Mouse (Mus musculus) olfactory bulb, adult 2 months (tissue): ENCODE data around the gene Dhps. TPM values are rescaled to one million over a fixed set of nuclear protein-coding genes. Genes with fewer than 3 reads are reported as not detected.

ENCODE experiments used
- H3K27ac ChIP-seq: fragments of 200-500 bp; 2 replicates; pipeline ENCODE4 v1.5.1; 2012; ENCODE audit warnings: low read depth, low read length; ENCODE audit not compliant: insufficient read depth
- H3K4me1 ChIP-seq: fragments of 200-500 bp; 2 replicates; pipeline ENCODE4 v1.6.1; 2012; ENCODE audit warnings: low read length; ENCODE audit not compliant: control insufficient read depth, insufficient read depth
- H3K4me3 ChIP-seq: fragments of 200-500 bp; 2 replicates; pipeline ENCODE4 v1.5.1; 2012; ENCODE audit warnings: mild to moderate bottlenecking, low read depth, low read length, moderate library complexity; ENCODE audit not compliant: insufficient read depth
- CTCF ChIP-seq: fragments of 200-500 bp; IDR thresholded peaks from 2 replicates; pipeline ENCODE4 v1.5.1; 2012; ENCODE audit warnings: low read depth, mild to moderate bottlenecking, low read length, moderate library complexity; ENCODE audit not compliant: insufficient read depth
- POLR2A ChIP-seq: fragments of 200-500 bp; IDR thresholded peaks from 2 replicates; pipeline ENCODE4 v1.6.1; 2012; ENCODE audit warnings: mild to moderate bottlenecking, low read depth, low read length, moderate library complexity; ENCODE audit not compliant: insufficient read depth
- WGBS: fragments of 180-500 bp; shearing (Covaris S2); methylation state at CpG from one replicate; pipeline ENCODE4 v1.1.7; 2018; 5-methylcytosine and 5-hydroxymethylcytosine counted together
- polyA plus RNA-seq: library from polyadenylated mRNA; stranded (reverse); fragments of >200 nt; gene quantifications from 2 replicates; pipeline ENCODE4 v1.2.4, GENCODE M21; 2012; ENCODE audit warnings: low replicate concordance; ENCODE audit not compliant: missing spikeins, insufficient read depth, insufficient read length

Gene Dhps
- polyA plus RNA-seq, 1 experiment = not detected

DNA sequence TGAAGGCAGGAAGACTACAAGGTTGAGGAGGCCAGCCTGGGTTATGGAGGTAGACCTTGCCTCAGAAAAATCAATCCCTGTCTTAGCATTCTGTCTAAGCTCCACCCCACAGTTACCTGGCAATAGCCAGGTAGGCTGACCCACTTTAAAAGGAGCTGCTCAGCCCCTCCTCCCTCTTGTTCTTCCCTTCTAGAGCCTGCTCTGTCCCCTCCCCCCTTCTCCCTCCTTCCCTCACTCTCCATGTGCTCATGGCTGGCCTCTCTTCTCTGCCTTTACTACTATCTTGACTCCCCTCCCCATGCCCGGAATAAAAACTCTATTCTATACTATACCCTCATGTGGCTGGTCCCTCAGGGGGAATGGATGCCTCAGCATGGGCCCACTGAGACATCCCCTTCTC lies 37.7 kb upstream of the Dhps start:
- Histone ChIP-seq H3K4me3 (no peak overlapping the region), H3K4me1 (peaks cover 10% of the 10 kb centered on the region), H3K27ac (no peak overlapping the region)
- 72% methylated on average over 1 of the region's 1 CpGs for WGBS
- no peak for TF ChIP-seq POLR2A
- TF ChIP-seq CTCF = no peak

DNA sequence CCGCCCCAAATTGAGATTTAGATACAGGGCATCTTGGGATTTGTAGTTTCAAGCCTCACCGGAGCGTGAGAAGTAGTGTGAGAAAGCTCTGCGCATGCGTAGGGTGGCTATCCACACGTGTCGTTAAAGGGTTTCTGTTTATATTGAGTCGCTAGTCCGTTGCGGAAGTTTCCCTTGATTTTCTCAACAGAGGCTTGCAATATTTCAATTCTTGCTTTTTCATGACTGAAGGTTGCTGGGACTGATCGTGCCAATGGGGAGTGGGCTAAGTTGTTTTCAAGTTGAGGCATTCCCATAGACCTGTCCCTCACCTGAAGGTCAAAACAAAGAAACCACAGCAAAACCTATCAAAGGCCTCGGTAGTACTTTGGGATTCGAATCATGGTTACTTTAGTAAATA lies 36.8 kb upstream of the Dhps start:
- WGBS = 4% methylated on average over 13 of the region's 13 CpGs
- no peak overlapping the region; the same call in 1 of the 2 replicates for H3K4me3 ChIP-seq
- TF ChIP-seq POLR2A (no peak), CTCF (no peak)
- no peak overlapping the region for H3K27ac ChIP-seq
- peaks cover 6% of the 10 kb centered on the region for H3K4me1 ChIP-seq

DNA sequence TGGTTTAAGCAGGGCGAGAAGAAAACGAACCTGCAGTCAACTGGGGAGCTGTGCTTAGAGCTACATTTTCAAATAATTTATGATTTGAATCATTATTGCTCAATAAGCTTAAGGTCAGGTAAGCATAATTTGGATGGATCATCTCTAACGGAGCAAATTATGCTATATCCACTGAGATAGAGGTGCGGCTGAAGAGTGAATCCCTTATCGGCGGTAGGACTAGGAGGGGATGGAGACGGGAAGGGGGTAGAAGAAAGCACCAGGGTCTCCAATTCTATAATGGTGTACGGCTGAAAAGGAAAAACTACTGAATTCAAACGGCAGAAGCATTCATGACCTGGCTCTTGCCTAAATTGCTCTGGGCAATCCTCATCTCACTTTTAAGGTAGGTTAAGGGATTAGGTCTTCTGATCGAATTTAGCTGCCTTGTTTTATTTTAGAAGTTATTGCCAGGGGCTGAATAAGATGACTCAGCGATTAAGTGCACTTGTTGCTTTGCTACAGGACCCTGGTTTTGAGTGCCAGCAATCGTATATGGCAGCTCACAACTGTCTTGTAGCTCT lies 36.3 kb upstream of the Dhps start:
- no peak overlapping the region for H3K27ac ChIP-seq
- peaks cover 6% of the 10 kb centered on the region for H3K4me1 ChIP-seq
- WGBS = 4% methylated on average over 12 of the region's 12 CpGs
- H3K4me3 ChIP-seq = no peak overlapping the region
- TF ChIP-seq POLR2A (no peak), CTCF (no peak)

DNA sequence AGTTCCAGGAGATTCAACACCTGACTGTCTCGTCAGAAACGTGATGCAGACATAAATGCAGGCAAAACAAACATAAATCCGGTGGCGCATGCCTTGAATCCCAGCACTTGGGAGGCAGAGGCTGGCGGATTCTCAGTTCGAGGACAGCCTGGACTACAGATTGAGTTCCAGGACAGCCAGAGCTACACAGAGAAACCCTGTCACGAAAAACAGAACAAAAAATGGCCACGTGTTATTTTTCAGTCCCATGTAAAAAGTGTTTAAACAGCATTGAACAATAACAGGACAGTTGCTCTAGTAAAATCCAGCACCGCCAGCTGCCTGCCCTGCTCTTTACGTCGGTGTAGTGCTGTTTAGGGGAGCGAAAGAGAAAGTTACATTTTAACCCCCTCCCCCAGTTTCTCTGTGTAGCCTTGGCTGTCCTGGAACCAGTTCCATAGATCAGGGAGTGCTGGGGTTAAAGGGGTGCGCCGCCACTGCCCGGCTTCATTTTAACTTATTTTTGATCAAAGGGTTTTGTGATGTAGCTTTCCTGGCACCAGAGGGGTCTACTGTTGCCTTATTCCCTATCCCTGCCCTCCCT lies 35.7 kb upstream of the Dhps start:
- no peak overlapping the region for H3K27ac ChIP-seq
- no peak for TF ChIP-seq CTCF
- no peak for TF ChIP-seq POLR2A
- WGBS = under 1% methylated on average over 15 of the region's 15 CpGs
- peaks cover 8% of the 10 kb centered on the region for H3K4me1 ChIP-seq
- peak overlapping the region; percentile 70 for H3K4me3 ChIP-seq

DNA sequence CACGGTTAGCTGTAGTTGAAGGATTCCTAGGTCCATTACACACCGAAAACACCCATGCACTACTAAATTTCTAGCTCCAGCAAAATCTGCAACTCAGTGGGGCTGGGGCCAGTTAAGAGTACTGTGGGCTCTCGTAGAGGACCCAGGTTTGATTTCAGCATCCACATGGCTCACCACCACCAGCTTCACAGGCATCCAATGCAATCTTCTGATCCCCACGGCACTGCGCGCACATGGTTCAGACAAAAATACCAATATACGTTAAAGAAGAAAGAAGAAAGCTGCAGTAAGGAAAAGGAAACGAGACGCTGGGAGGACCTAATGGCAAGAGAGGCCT lies 35.2 kb upstream of the Dhps start:
- WGBS = 0% methylated on average over 9 of the region's 9 CpGs
- H3K4me3 ChIP-seq = peak overlapping the region; percentile 70
- peak overlapping the region; percentile 81 for H3K27ac ChIP-seq
- H3K4me1 ChIP-seq = peaks cover 8% of the 10 kb centered on the region
- no peak for TF ChIP-seq CTCF
- TF ChIP-seq POLR2A = no peak

DNA sequence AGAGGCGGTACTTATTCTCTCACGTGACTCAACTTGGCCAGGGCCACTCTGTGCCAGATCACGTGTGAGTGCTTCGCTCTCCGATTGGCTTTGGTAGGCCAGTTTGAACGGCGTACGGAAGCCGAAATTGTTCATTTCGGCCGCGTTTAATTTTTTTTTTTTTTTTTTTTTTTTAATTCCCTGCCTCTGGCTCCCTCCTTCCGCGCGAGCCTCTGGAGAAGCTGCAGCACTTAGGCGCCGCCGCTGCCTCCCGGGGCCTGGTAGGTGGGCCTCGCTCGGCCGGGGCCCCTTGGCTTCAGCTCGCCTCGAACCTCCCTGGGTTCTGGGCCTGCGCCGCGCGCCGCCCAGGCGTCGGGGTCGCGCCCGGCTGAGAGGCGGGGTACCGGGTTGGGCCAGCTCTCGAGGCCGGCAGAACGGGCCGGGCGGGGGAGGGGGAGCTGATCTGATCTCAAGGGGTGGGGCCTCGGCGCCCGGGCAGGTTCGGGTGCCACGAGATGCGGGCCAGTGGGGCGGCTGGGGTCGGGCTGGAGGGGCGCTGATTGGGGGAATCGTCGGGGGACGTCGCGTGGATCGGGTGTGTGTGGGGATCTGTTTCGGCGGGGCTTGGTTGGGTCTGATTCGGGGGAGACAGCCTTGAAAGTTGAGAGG lies 34.7 kb upstream of the Dhps start, which contains the start of gene Tnpo2:
Tnpo2 (plus strand) TSS at position 198 of the 648 bp plus-strand sequence.
- Histone ChIP-seq H3K4me1 (peaks cover 8% of the 10 kb centered on the region), H3K27ac (peak within 1 kb of the TSS; percentile 98), H3K4me3 (peak within 1 kb of the TSS; percentile 99)
- under 1% methylated on average over 59 of the region's 59 CpGs for WGBS
- TF ChIP-seq POLR2A (peak; percentile 19; the same call in 1 of the 2 replicates), CTCF (no peak)

DNA sequence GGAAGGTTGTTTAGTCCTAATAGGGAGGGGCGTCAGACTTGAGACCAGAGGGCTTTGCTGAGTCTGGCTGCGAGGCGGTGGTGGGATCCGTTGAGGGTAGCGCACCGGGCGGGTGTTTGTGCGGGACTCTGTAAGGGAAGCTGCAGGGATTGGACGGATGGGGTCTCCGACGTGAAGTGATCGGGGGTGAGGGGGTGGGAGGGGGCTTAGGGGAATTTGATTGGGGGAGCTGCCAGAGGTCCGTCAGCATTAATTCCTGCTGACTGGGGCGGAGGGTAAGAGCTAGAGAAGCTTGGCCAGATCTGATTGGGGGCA lies 34.2 kb upstream of the Dhps start:
- WGBS = 1% methylated on average over 14 of the region's 14 CpGs
- Histone ChIP-seq H3K4me3 (peak overlapping the region; percentile 99), H3K27ac (peak overlapping the region; percentile 31; the same call in 1 of the 2 replicates), H3K4me1 (peaks cover 8% of the 10 kb centered on the region)
- TF ChIP-seq CTCF = no peak
- TF ChIP-seq POLR2A = no peak

DNA sequence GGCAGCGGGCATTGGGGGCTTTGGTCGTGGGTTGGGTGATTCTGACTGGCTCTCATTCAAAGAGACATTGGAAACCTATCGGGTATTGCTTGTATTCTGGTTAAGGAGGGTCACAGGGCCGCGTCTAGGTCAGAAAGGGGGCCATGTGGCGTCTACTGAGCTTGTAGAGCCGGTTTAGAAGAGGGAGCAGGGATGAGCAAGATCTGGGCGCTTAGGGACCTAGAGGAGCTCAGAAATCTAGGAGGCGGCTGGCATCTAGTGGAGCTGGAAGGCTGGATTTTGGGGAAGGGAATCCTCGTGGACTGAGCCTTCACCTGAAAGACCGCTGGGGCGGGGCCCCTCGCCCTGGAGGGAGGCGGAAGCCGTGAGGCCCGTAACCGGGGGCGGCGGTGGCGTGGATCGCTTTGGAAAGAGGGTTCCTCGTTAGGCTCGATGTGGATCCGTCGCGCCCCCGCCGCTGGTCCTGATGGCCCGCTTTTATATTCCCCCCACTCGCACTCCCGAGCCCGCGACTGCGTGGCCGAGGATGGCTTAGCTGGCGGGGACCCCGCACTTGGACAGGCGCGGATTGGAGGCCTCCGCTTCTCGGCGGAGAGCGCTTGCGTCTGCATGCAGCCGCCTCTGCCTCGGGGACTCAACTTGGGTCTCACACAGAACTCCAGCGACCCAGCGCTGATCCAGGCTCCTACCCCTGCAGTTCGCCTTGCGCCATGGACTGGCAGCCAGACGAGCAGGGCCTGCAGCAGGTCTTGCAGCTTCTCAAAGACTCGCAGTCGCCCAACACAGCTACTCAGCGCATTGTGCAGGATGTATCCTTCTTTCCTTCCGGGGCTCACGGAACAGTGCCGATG lies 33.7 kb upstream of the Dhps start:
- Histone ChIP-seq H3K4me1 (peaks cover 8% of the 10 kb centered on the region), H3K27ac (0 out of 2 replicates have a peak overlapping the region, but pooled peaks have one; percentile 13), H3K4me3 (peak overlapping the region; percentile 99)
- WGBS = under 1% methylated on average over 55 of the region's 57 CpGs
- TF ChIP-seq CTCF = no peak
- TF ChIP-seq POLR2A = 0 out of 2 replicates have a peak, but pooled peaks have one; percentile 23
